Mouse (Mus musculus) lung, postnatal 0 days (tissue): ENCODE results near the gene Kcnn3.

Experiments used
- CTCF ChIP-seq: IDR thresholded peaks from 2 replicates; pipeline ENCODE4 v1.5.1; 2016; ENCODE audit warnings: antibody characterized with exemption, mild to moderate bottlenecking
- EP300 ChIP-seq: IDR thresholded peaks from 2 replicates; pipeline ENCODE4 v1.6.1; 2016; ENCODE audit warnings: antibody characterized with exemption, mild to moderate bottlenecking, control low read depth

- TF ChIP-seq EP300: no peak
- no peak for TF ChIP-seq CTCF
Measured at GRCm38 (mm10) chr3:89554587-89554986, 34.6 kb downstream of the Kcnn3 start.
